Mouse (Mus musculus) mouse trophoblast stem cell (cell line): ENCODE results near the gene Tceanc.

Experiments used
- in situ Hi-C, 2 experiments: fragments of 300-500 bp; cut with MseI, MboI; formaldehyde crosslinking; loops; 2 replicates in 1 of 2; 3 replicates in 1 of 2; pipeline ENCODE4 v1.15.1; 2025

Tceanc gene

DNA sequence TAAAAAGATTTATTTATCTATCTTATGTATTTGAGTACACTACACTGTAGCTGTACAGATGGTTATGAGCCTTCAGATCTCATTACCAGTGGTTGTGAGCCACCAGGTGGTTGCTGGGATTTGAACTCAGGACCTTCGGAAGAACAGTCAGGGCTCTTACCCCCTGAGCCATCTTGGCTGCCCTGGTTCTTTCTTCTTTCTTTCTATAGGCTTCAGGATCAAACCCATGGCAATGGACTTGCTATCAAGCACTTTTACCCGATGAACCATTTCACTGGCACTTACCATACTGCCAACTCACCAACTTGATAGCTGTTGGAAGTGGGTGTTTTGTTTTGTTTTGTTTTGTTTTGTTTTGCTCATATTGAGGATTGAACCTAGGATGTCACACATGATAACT, 23.3 kb downstream of the Tceanc start:
- in situ Hi-C loops, result no loop called here

DNA sequence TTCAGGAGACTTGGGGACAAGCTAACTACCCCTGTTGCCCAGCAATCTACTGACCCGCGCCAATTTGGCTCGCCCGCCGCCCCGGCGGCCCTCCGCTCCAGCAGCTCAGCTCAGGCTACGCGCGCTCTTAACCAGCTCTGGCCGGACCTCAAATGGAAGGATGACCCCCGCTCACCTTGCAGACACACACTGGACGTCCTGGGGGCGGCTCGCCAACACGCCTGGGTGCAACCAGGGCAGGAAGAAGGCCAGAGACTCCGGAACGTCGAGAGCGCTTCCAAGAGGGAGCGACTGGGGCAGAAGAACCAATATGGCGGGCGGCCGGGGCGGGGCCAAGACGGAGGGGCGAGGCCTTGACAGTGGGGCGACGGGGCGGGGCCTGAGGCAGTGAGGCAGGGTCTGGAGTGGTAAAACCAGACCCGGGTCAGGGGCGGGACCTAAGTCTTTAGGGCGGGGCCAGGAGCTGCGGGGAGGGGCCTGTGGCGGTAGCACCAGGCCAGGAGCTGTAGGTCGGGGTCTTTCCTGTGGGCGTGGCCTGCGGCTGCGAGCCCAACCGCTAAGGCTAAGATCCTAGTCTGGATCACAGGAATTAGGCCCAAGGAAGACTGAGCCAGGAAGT, 38.9 kb downstream of the Tceanc start, which contains the start of gene Rab9:
Gene Rab9, minus strand, starts transcription at position 503 of the 619 bp plus-strand sequence.
- in situ Hi-C loops, result no loop called here

DNA sequence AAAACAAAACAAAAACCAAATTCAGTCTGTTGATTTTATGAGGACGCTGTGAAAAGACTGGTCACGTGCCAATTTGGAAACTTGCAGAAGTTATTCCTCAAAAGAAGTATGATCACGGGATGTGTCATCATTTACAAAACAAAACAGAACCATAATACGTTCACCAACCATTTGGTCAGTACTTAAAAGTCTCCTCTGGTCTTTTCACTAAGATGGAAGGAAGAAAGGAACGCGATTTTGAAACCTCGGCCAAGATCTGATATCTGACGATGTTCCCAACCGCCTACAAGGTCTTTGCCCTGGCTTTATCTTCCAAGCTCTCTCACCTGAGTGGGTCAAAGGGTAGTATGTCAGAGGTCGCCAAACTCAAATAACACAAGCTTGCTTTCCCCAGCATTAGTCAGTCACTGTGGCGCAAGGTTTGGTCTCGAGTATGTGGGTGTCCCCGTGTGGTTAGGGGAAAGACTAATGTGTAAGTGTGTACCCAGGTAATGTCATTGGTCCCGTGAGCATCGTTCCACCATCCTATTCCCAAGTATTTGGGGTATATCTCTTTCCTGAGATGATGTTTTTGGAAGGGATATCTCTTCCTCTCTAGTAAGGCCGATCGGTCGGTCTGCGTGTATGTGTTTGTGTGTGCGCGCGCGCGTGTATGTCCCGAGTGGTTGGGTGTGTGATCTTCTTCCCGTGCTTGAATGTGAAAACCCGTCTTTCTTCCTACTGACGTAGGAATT, 39.6 kb downstream of the Tceanc start:
- in situ Hi-C loops, result no loop called here

DNA sequence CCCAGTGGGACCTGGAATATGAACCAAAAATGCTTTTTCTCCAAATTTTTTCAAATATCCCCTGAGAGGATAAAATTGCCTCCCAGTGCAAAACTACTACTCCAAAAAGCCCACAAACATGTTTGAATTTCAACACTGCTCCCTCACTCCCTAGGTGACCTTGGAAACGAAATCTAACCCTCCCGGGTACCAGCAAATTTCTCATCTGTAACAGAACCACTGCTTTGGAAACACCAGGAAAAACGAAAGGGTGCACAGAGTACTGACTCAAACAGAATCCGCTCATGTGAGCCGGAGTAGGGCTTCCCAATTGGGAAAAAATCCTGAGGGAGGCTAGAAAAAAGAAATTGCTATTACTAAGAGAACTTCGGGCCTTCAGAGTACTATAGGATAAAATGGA, 41.0 kb downstream of the Tceanc start:
- in situ Hi-C loops, result no loop called here

DNA sequence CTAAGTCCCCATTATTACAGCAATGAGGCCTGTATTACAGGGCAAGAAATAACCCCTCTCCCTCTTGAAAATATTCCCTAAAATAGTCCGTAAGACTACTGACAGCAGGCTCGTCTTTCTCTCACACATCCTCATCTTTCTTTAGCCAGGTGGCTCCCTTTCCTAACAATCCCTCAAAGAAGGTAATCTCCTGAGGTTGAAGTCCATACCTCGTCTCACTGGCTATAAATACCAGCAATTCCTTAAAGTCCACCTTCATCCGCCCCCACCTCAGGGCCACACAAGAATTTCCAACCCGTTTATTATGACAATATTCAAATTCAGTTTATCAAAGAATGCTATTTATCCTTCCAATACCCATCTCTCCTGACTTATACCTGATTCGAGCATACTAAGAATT, 45.8 kb downstream of the Tceanc start:
- in situ Hi-C loops, result no loop called here

DNA sequence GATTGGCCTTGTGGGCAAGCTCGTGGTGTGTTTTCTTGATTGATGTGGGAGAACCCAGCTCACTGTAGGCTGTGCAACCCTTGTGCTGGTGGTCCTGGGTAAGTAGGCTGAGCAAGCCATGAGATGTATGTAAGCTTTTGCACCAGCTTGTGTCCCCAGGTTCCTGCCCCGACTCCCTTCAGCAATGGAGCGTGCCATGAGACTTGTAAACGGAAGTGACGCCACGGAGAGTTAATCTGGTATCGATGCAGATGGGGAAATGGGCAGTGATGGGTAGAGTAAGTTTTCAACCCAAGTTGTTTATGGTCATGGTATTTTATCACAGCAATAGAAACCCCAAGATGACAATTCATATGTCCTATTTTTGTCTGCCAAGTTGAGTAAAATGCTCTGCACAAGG, 50.0 kb downstream of the Tceanc start:
- in situ Hi-C loops, result no loop called here

DNA sequence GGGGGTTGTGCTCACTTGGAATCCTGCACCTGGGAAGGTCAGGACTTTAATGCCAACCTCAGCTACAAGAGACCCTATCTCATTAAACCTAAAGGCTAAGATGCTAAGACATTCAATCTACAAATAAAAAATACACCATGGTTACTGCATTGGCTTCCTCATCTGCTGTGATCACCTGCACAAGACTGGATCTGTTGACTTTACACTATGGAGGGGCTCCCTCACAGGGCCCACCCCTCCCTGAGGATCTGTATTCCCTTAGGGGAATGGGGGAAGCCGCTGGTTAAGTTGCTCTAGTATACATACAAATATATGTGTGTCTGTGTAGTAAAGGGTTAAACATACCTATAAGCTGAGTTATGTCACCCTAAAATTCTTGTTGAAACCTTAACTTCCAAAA, 62.8 kb downstream of the Tceanc start:
- in situ Hi-C loops, result no loop called here

DNA sequence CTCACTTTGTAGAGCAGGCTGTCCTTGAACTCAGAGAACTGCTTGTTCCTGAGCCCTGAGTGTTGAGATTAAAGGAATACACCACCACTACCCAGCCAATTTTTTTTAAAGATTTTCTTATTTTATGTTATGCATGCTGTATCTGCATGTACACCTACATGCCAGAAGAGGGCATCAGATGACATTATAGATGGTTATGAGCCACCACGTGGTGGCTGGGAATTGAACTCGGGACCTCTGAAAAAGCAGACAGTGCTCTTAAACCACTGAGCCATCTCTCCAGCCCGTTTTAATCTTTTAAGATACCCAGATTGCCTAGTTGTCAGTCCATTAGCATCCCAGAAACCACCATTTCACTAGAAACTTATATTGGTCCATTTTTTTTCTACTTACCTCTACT, 64.0 kb downstream of the Tceanc start:
- in situ Hi-C loops, result no loop called here

DNA sequence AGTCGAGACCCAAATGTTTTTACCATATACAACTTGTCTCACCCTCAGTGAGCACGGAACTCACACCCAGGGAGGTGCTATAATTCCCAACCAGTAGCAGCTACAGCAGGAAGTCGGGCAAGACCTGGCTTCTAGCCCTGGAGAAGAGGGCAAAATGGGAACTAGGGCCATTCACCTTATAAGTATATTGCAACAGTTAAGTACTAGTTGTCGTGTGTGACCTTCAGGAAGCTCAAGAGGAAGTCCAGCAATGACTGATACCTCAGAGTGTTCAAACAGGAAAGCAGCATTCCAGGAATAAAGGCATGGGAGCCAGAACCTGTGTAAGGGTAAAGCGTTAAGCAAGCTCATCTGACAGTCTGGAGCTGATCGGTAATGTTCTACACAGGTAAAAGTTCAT, 64.8 kb downstream of the Tceanc start:
- in situ Hi-C loops, result no loop called here
